Mouse (Mus musculus) megakaryocyte, embryonic 14.5 days (primary cell): ENCODE data around the gene Asb18.

Source experiments
- FLI1 ChIP-seq: IDR thresholded peaks from 2 replicates; pipeline ENCODE4 v1.6.1; 2012; ENCODE audit warnings: low read length, inconsistent platforms, mixed read lengths
- GATA1 ChIP-seq: IDR thresholded peaks from 3 replicates; pipeline ENCODE4 v1.6.1; 2012; ENCODE audit warnings: mixed read lengths, low read length, inconsistent platforms, borderline replicate concordance

- no peak for TF ChIP-seq GATA1
- no peak for TF ChIP-seq FLI1
Measured at GRCm38 (mm10) chr1:89922282-89922681, 92.2 kb downstream of the Asb18 start.
